In the genomic region with DNA sequence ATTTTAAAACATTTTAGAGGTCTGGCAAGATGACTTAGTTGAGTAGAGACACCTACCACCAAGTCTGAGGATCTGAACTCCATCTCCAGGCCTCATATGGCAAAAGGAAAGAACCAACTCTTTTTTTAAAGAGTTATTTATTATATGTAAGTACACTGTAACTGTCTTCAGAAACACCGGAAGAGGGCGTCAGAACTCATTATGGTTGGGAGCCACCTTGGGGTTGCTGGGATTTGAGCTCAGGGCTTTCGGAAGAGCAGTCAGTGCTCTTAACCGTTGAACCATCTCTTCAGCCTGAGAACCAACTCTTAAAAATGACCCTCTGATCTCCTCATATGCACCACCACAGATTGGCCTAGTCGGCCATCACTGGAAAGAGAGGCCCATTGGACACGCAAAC, we compare ENCODE assay signal across 8 mouse cellular contexts. TPM values are rescaled to one million over a fixed set of nuclear protein-coding genes. Genes with fewer than 3 reads are reported as not detected.
DNase-seq lines count a peak whose midpoint lies in the region; ATAC-seq and TF ChIP-seq lines count a peak whose summit lies in the region.

No protein-coding gene starts in this region.

- H3K36me3 ChIP-seq in embryonic facial prominence, embryonic 10.5 days (replicated peaks), result peaks cover 31% of the 10 kb centered on the region
- peaks cover 29% of the 10 kb centered on the region for H3K36me3 ChIP-seq in hindbrain, embryonic 13.5 days
- H3K36me3 ChIP-seq in midbrain, embryonic 13.5 days, result peaks cover 30% of the 10 kb centered on the region

- no peak for TF ChIP-seq CTCF in left cerebral cortex, adult 2 months (IDR thresholded peaks at IDR 0.05)

- H3K4me1 ChIP-seq in embryonic facial prominence, embryonic 10.5 days, result peaks cover 7% of the 10 kb centered on the region
- peaks cover 21% of the 10 kb centered on the region for H3K4me1 ChIP-seq in hindbrain, embryonic 13.5 days (replicated peaks)
- peaks cover 13% of the 10 kb centered on the region for H3K4me1 ChIP-seq in midbrain, embryonic 13.5 days (replicated peaks)

- 0 out of 2 replicates have a peak overlapping the region, but pooled peaks have one; percentile 89 for H3K9ac ChIP-seq in hindbrain, embryonic 13.5 days
- H3K9ac ChIP-seq in midbrain, embryonic 13.5 days (replicated peaks), result peak overlapping the region; percentile 23; the same call in 1 of the 2 replicates

- intact Hi-C loops in left cerebral cortex, adult 2 months (cut with DNase I), result loop anchor here (1.0 kb wide), 1 partner anchor 9 kb away; no protein-coding TSS in a partner anchor

- ATAC-seq in hindbrain, embryonic 13.5 days (ENCODE audit: low FRiP score), result no peak
- no peak for ATAC-seq in midbrain, embryonic 13.5 days

- DNase-seq in left cerebral cortex, adult 2 months (ENCODE audit: extremely low spot score in 1 of 2, low spot score in 2 of 2), result no peak
- no peak for DNase-seq in left cerebral cortex, adult 18-20 months (ENCODE audit: low spot score in 2 of 2)
- DNase-seq in embryonic facial prominence, embryonic 10.5 days (ENCODE audit: low spot score), result no peak
- DNase-seq in embryo, embryonic 11 days, result no peak
- DNase-seq in c-Kit-positive CD71-positive TER-119-positive erythroid progenitor cells, embryonic 14.5 days (ENCODE audit: low spot score), result no peak
- no peak for DNase-seq in cerebellum, adult 8-10 months

- no peaks in the 10 kb centered on the region for H3K27me3 ChIP-seq in embryonic facial prominence, embryonic 10.5 days (replicated peaks; ENCODE audit: low read depth, poor library complexity, severe bottlenecking)
- no peaks in the 10 kb centered on the region for H3K27me3 ChIP-seq in hindbrain, embryonic 13.5 days
- no peaks in the 10 kb centered on the region for H3K27me3 ChIP-seq in midbrain, embryonic 13.5 days

- H3K4me3 ChIP-seq in left cerebral cortex, adult 2 months, result no peak overlapping the region
- peak overlapping the region; percentile 13; the same call in 1 of the 2 replicates for H3K4me3 ChIP-seq in embryonic facial prominence, embryonic 10.5 days
- H3K4me3 ChIP-seq in hindbrain, embryonic 13.5 days, result no peak overlapping the region
- no peak overlapping the region for H3K4me3 ChIP-seq in midbrain, embryonic 13.5 days (replicated peaks)

- H3K27ac ChIP-seq in left cerebral cortex, adult 2 months, result peak overlapping the region; percentile 98
- no peak overlapping the region for H3K27ac ChIP-seq in embryonic facial prominence, embryonic 10.5 days (replicated peaks)
- peak overlapping the region; percentile 96 for H3K27ac ChIP-seq in hindbrain, embryonic 13.5 days
- peak overlapping the region; percentile 51 for H3K27ac ChIP-seq in midbrain, embryonic 13.5 days

- peaks cover 6% of the 10 kb centered on the region; the same call in 1 of the 2 replicates for H3K9me3 ChIP-seq in embryonic facial prominence, embryonic 10.5 days
- H3K9me3 ChIP-seq in hindbrain, embryonic 13.5 days, result no peaks in the 10 kb centered on the region
- H3K9me3 ChIP-seq in midbrain, embryonic 13.5 days, result no peaks in the 10 kb centered on the region

- H3K4me2 ChIP-seq in hindbrain, embryonic 13.5 days, result peak overlapping the region; percentile 94
- peak overlapping the region; percentile 96 for H3K4me2 ChIP-seq in midbrain, embryonic 13.5 days (replicated peaks)

- 85% methylated on average over 6 of the region's 6 CpGs for WGBS in embryonic facial prominence, embryonic 10.5 days
- WGBS in hindbrain, embryonic 13.5 days, result 90% methylated on average over 6 of the region's 6 CpGs
- 88% methylated on average over 6 of the region's 6 CpGs for WGBS in midbrain, embryonic 13.5 days

RNA-seq across cellular contexts. Expression of a gene that starts 0.8 kb away (rescaled TPM):
- 10 to 100 TPM; 25.6 to 26.3 TPM for total RNA-seq in left cerebral cortex, adult 2 months (2021)
- total RNA-seq in left cerebral cortex, adult 18-20 months (2021), result 10 to 100 TPM; 20.7 to 23.3 TPM
- 99.2 and 100 TPM in 2 replicates for polyA plus RNA-seq in embryonic facial prominence, embryonic 10.5 days (2016; fragmentation: Nextera tagmentation; extraction: Ambion mirVana)
- 46.9 and 50.3 TPM in 2 replicates for polyA plus RNA-seq in hindbrain, embryonic 13.5 days (2015; fragmentation: Nextera tagmentation; extraction: Ambion mirVana)
- 49.2 and 49.5 TPM in 2 replicates for polyA plus RNA-seq in midbrain, embryonic 13.5 days (2015; fragmentation: Nextera tagmentation; extraction: Ambion mirVana)

RNA-seq across cellular contexts. Expression of a gene that starts 7.7 kb away (rescaled TPM):
- 10 to 100 TPM in 1 of 2 experiments, 1 to 10 TPM in 1; 9.8 to 10.1 TPM for total RNA-seq in left cerebral cortex, adult 2 months (2021)
- 10 to 100 TPM in 1 of 2 experiments, 1 to 10 TPM in 1; 9.7 to 11.7 TPM for total RNA-seq in left cerebral cortex, adult 18-20 months (2021)
- polyA plus RNA-seq in embryonic facial prominence, embryonic 10.5 days (2016; fragmentation: Nextera tagmentation; extraction: Ambion mirVana), result 3.2 and 3.3 TPM in 2 replicates
- polyA plus RNA-seq in hindbrain, embryonic 13.5 days (2015; fragmentation: Nextera tagmentation; extraction: Ambion mirVana), result 9.8 and 10.1 TPM in 2 replicates
- 8.0 and 10.4 TPM in 2 replicates for polyA plus RNA-seq in midbrain, embryonic 13.5 days (2015; fragmentation: Nextera tagmentation; extraction: Ambion mirVana)

RNA-seq across cellular contexts. Expression of a gene that starts 11.2 kb away (rescaled TPM):
- total RNA-seq in left cerebral cortex, adult 2 months (2021), result 100 to 1,000 TPM; 118 to 122 TPM
- total RNA-seq in left cerebral cortex, adult 18-20 months (2021), result 100 to 1,000 TPM; 133 to 134 TPM
- polyA plus RNA-seq in embryonic facial prominence, embryonic 10.5 days (2016; fragmentation: Nextera tagmentation; extraction: Ambion mirVana), result 411 and 431 TPM in 2 replicates
- polyA plus RNA-seq in hindbrain, embryonic 13.5 days (2015; fragmentation: Nextera tagmentation; extraction: Ambion mirVana), result 252 and 265 TPM in 2 replicates
- 273 and 291 TPM in 2 replicates for polyA plus RNA-seq in midbrain, embryonic 13.5 days (2015; fragmentation: Nextera tagmentation; extraction: Ambion mirVana)

RNA-seq across cellular contexts. Expression of a gene that starts 18.7 kb away (rescaled TPM):
- 10 to 100 TPM; 84.3 to 88.2 TPM for total RNA-seq in left cerebral cortex, adult 2 months (2021)
- total RNA-seq in left cerebral cortex, adult 18-20 months (2021), result 10 to 100 TPM; 68.5 to 85.5 TPM
- polyA plus RNA-seq in embryonic facial prominence, embryonic 10.5 days (2016; fragmentation: Nextera tagmentation; extraction: Ambion mirVana), result 1.1 and 2.2 TPM in 2 replicates
- 1.9 and 2.3 TPM in 2 replicates for polyA plus RNA-seq in hindbrain, embryonic 13.5 days (2015; fragmentation: Nextera tagmentation; extraction: Ambion mirVana)
- 0.94 and 1.1 TPM in 2 replicates for polyA plus RNA-seq in midbrain, embryonic 13.5 days (2015; fragmentation: Nextera tagmentation; extraction: Ambion mirVana)
